Mouse (Mus musculus) kidney, adult 18-20 months (tissue): ENCODE data around the gene Zbtb39.

Experiments
- DNase-seq: peaks from one replicate; pipeline ENCODE4 v3.0.0; 2021

The Zbtb39 gene

GRCm38 (mm10) chr10:127739083-127739660 is at the start of gene Zbtb39:
TSS of gene Zbtb39 (plus strand) at chr10:127739538.
- peak; percentile 84 for DNase-seq

DNA sequence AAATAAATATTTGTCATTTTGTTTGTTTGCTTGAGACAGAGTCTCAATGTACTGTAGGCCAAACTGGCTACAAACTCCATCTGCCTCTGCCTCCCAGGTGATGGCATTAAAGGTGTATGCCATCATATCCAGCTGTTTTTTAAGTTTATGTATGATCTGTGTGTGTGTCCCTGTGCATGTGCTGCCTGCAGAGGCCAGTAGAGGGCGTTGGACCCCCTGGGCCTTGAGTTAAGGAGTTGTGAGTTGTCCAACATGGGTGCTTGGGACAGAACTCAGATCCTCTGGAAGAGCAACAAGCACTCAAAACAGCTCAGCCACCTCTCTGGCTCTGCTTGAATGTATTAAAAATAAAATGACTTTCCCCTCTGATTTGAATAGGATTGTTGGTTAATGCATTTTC is 48.3 kb upstream of the Zbtb39 start:
- DNase-seq, result no peak

DNA sequence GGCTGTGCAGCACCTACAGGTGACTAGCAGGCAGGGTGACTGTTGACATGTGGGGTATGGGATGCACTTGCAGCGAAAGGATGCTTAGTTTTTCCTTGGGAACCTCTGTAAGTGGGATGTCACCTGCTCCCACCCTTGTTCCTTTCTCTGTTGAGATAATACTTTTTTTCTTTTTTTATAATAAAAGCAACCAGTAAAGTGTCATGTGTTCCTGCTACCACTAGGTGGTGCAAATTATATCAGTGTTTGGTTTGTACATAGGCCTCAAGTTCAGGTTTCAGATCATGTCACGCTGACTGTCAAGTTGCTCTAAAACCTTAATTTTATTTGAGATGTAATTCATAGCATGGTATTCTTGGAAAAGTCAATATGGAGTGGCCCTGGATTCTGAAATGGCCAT is 44.7 kb upstream of the Zbtb39 start:
- peak; percentile 13 for DNase-seq

DNA sequence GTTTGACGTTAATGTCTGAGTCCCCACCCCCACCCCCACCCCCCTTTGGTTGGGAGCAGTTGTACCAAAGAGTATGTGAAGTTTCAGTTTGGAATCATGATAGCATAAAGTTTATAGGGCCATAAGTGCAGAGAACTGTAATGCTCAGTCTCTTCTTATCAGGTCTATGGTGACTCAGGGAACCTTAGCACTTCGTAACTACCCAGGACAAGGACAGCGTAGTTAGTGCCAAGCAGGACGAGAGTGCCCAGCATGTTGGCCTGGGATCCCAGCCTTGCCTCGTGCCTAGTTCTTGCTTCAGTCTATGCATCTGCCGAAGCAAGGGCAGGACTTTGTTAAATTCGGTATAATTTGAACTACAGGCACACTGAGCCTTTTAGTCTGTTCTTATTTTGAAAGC is 43.6 kb upstream of the Zbtb39 start:
- no peak for DNase-seq

DNA sequence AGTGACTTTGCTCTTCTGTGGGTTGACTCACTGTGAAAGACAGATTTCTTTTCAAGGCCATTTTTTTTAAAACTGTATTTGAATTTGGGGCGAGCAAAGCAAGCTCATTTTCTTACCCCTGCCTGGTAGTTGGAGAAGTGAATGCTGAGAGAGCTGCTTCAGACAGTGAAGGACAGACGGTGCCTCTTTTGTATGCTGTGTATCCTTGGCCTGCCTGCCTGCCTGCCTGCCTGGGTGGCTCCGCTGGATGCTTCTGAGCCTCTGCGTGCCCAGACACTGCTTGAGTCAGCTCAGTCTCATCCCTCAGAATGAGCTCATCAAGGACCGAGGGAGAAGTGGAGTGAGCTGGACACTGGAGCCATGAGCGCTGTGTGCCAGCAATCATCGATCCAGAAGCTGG is 40.4 kb upstream of the Zbtb39 start:
- no peak for DNase-seq

GRCm38 (mm10) chr10:127703299-127703698 is 36.0 kb upstream of the Zbtb39 start:
- no peak for DNase-seq

GRCm38 (mm10) chr10:127704293-127704692 is 35.0 kb upstream of the Zbtb39 start:
- no peak for DNase-seq

GRCm38 (mm10) chr10:127704766-127705220 is 34.5 kb upstream of the Zbtb39 start, which contains the start of gene Myo1a:
TSS of gene Myo1a (plus strand) at chr10:127705170.
- DNase-seq, result no peak

GRCm38 (mm10) chr10:127705783-127706182 is 33.6 kb upstream of the Zbtb39 start:
- no peak for DNase-seq

DNA sequence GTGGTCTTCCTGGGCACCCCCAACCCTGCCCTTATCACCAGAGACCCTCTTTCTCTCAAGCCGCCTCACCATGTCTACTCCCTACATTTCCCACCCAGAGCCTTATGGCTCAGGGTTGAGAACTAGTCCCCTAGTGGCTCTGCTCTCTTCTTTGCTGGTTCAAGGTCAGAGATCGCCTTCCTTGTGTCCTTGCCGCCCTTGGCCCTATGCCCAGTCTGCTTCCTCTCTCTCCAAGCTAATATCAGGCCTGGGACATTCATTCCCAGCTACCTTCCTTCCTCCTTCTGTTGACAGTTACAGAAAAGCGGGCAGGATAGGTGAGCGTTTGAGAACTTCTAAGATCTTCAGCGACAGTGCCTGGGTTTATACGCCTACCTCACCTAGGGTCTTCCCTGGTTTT is 31.6 kb upstream of the Zbtb39 start:
- DNase-seq, result peak; percentile 36

DNA sequence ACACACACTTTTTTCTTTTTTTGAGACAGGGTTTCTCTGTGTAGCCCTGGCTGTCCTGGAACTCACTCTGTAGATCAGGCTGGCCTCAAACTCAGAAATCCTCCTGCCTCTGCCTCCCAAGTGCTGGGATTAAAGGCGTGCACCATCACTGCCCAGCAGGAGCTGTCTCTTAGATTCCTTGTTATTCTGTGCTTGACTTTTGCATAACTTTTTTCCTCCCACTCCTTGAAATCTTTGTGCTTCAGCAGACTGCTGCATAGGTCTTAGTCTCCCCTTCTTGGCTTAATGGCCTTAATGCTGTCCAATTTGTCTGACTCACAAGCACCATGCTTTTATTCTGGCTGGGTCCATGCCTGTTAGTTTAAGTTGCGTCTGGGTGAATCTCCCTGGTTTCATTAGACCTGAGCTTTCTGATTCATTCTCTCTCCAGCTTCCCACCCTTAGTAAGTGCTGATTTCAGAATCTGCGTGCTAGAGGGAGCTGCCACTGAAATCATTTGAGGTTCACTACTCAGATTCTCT is 30.4 kb upstream of the Zbtb39 start:
- DNase-seq, result no peak

GRCm38 (mm10) chr10:127710331-127710730 is 29.0 kb upstream of the Zbtb39 start:
- no peak for DNase-seq

DNA sequence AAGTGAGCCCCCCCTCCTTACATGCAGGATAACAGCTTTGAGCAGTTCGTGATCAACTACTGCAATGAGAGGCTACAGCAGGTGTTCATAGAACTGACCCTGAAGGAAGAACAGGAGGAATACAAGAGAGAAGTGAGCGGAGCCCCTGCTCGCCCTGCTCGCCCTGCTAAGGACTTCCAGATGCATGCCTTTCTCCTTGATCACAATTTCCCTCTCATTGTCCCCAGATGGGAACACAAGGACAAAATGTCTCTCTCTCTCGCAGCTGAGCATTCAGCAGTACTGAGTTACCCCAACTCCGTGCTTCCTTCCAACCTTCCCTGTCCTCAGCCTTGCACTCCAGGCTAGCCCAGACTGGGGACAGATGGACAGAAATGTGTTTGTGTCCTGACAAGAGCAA is 26.6 kb upstream of the Zbtb39 start:
- no peak for DNase-seq

DNA sequence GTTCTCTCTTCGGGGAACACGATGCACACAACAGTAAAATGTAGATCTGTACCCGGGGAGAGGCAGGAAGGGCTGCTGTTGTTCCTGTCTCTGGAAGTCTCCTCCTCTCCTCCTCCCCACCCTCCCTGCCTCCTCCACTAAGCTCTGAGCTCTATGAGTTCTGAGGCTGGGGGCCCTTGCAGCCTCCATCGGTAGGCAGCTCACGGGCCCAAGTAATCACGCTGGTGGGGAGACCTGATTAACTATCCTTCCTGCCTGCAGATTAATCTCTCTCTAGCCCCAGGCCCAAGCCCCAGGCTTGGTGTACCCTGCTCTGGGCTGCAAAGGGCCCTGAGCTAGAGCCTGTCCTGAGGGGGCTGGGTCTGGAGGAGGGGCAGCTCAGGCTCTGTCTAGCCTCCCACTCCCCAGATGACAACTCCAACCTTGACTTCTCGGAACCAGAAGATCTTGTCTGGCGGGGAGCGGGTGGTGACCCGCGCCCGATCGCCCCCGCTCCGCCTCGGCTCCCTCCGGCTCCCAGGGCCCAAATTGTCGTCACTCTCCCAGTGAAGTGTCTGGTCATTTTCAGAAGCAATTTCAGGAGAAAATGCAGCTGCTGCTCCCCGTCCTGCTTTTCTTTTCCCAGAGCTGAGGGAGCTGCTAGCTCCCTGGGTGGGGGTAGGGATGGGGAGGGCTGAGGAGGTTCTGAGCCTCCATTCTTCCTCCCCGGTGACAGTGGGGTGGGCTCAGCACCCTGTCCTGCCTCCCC is 17.5 kb upstream of the Zbtb39 start:
- no peak for DNase-seq

GRCm38 (mm10) chr10:127724178-127724577 is 15.2 kb upstream of the Zbtb39 start, which contains the start of gene Tac2:
TSS of gene Tac2 (plus strand) at chr10:127724478.
- DNase-seq, result no peak

GRCm38 (mm10) chr10:127725136-127725535 is 14.2 kb upstream of the Zbtb39 start:
- DNase-seq, result no peak

DNA sequence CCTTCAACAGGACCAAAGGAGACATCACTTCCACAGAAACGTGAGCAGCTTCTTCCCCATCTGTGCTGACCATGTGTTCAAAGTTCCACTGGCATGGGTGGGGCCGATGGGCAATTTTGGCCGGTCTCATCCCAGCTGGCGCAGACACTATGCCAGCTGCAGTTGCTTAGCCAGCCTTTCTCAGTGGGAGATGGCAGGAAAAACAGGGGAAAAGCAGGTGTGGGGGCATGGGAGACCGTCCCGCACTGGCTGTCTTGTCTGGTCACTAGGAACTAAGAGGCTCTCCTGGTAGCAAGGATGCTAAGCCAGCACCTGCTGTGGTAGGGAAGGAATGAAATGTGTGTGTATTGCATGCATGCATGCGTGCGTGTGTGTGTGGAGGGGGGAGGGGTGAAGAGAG is 10.9 kb upstream of the Zbtb39 start:
- DNase-seq, result no peak

DNA sequence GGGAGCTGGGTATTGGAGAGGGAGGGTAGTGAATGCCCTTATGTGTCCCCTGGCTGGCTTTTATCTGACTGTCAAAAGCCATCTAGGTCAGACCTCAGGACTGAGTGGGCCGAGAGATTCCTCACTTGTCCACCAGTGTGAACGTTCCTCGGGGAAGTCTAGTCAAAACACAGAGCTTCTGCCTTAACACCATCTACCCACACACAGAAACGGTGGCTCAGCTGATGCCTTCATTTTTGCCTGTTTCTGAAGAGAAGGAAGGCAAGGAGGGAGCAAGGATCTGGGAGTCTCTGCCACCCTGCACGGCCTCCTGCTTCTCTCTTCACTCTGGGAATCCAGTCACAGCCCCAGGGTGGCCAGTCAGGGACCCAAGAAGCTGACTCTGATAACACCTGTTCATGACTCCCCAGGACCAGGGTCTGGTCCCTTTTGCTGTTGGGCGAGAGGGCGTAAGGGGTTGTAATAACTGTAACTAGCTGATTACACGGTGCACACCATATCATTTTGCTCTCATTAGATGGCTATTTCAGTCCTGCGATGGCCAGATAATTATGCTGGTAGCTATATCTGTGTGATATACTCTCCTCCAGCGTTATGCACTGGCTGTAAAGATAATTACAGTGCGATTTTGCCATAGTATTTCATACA is 8.9 kb upstream of the Zbtb39 start:
- no peak for DNase-seq

GRCm38 (mm10) chr10:127730933-127731310 is 8.4 kb upstream of the Zbtb39 start:
- DNase-seq, result no peak

DNA sequence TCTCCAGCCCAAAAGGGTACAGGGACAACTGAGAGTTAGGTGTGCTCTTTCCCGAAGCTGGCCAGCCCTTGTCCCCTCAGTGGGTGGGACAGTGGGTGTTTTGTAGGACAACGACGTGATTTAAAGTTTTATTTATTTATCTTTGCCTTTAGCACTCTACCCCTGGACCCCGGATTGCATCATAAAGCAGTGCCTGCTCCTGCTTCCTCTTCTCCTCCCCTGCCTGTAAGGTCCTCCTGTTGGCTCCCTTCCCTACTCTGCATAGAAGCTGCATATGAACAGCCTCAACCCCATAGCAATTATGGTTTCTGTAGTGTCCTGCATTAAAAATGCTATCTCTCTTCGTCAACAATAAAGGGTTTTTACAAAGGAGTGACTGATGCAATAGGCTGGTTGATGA is 7.9 kb upstream of the Zbtb39 start:
- no peak for DNase-seq

- no peak for DNase-seq
These were observed 4.9 kb upstream of the Zbtb39 start for GRCm38 (mm10) chr10:127734434-127734833.

GRCm38 (mm10) chr10:127736266-127736665 is 3.1 kb upstream of the Zbtb39 start:
- no peak for DNase-seq

DNA sequence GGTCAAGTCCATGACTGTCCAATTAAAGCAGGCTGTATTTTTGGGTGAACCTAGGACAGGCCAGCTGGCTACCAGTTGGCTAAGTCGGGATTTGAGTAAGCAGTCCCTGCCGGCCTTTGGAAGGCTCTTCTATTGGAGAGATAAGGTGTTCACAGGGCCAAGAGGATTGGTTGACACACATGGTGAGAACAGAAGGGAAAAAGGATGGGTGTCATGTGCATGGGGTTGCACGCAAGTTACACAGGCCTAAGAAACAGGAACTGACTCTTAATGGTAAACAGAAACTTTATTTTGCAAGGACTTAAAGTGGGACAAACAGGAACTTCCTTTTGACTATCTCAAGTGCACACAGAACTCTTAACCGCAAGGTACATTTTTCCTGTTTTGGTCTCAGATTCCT is 2.4 kb upstream of the Zbtb39 start:
- DNase-seq, result no peak

GRCm38 (mm10) chr10:127737552-127737951 is 1.8 kb upstream of the Zbtb39 start:
- no peak for DNase-seq
